Mouse (Mus musculus) splenic B cell, adult 2 months (primary cell): ENCODE results near the gene Asb5.
"Not testable (repeated sequence)": the region's sequence is repeated elsewhere in the genome, so short reads cannot be mapped to it uniquely, and the experiment has no call there.

Source experiments
- DNase-seq: peaks from one replicate; pipeline ENCODE4 v3.0.0-alpha.2; 2011; ENCODE audit warnings: low read depth, low spot score
- H3K27me3 ChIP-seq: 2 replicates; pipeline ENCODE4 v1.6.1; 2012; ENCODE audit warnings: mild to moderate bottlenecking, low read length, moderate library complexity, mixed read lengths; ENCODE audit not compliant: control insufficient read depth, poor library complexity, insufficient read depth, severe bottlenecking
- H3K36me3 ChIP-seq: 2 replicates; pipeline ENCODE4 v1.6.1; 2012; ENCODE audit warnings: mild to moderate bottlenecking, low read length, moderate library complexity, mixed read lengths; ENCODE audit not compliant: control insufficient read depth, poor library complexity, insufficient read depth, severe bottlenecking

Asb5 gene

GRCm38 (mm10) chr8:54567168-54567567, 37.8 kb downstream of the Asb5 start:
- DNase-seq, result no peak
- no peaks in the 10 kb centered on the region for H3K27me3 ChIP-seq
- no peaks in the 10 kb centered on the region for H3K36me3 ChIP-seq

- Histone ChIP-seq H3K36me3 (no peaks in the 10 kb centered on the region), H3K27me3 (no peaks in the 10 kb centered on the region)
- no peak for DNase-seq
Measured at GRCm38 (mm10) chr8:54570618-54571609, 41.5 kb downstream of the Asb5 start.

- Histone ChIP-seq H3K36me3 (no peaks in the 10 kb centered on the region), H3K27me3 (no peaks in the 10 kb centered on the region)
- DNase-seq, result no peak
Measured at GRCm38 (mm10) chr8:54581436-54581835, 52.1 kb downstream of the Asb5 start.

GRCm38 (mm10) chr8:54582886-54583285, 53.5 kb downstream of the Asb5 start:
- DNase-seq, result no peak
- no peaks in the 10 kb centered on the region for H3K27me3 ChIP-seq
- no peaks in the 10 kb centered on the region for H3K36me3 ChIP-seq

- no peak for DNase-seq
- H3K27me3 ChIP-seq, result no peaks in the 10 kb centered on the region
- no peaks in the 10 kb centered on the region for H3K36me3 ChIP-seq
Measured at GRCm38 (mm10) chr8:54594634-54595033, 65.3 kb downstream of the Asb5 start.

GRCm38 (mm10) chr8:54596051-54596450, 66.7 kb downstream of the Asb5 start:
- Histone ChIP-seq H3K27me3 (no peaks in the 10 kb centered on the region), H3K36me3 (no peaks in the 10 kb centered on the region)
- DNase-seq, result no peak

GRCm38 (mm10) chr8:54596940-54597339, 67.6 kb downstream of the Asb5 start:
- Histone ChIP-seq H3K36me3 (no peaks in the 10 kb centered on the region), H3K27me3 (no peaks in the 10 kb centered on the region)
- DNase-seq, result no peak

- DNase-seq, result no peak
- Histone ChIP-seq H3K36me3 (no peaks in the 10 kb centered on the region), H3K27me3 (no peaks in the 10 kb centered on the region)
Measured at GRCm38 (mm10) chr8:54597386-54597785, 68.0 kb downstream of the Asb5 start.

- H3K27me3 ChIP-seq, result no peaks in the 10 kb centered on the region
- DNase-seq, result no peak
- no peaks in the 10 kb centered on the region for H3K36me3 ChIP-seq
Measured at GRCm38 (mm10) chr8:54600671-54601251, 71.4 kb downstream of the Asb5 start, which contains the start of gene Spata4. Gene Spata4 (plus strand): TSS chr8:54600781.

GRCm38 (mm10) chr8:54603440-54603839, 74.1 kb downstream of the Asb5 start:
- no peak for DNase-seq
- Histone ChIP-seq H3K27me3 (no peaks in the 10 kb centered on the region), H3K36me3 (no peaks in the 10 kb centered on the region)

- Histone ChIP-seq H3K27me3 (no peaks in the 10 kb centered on the region), H3K36me3 (no peaks in the 10 kb centered on the region)
- no peak for DNase-seq
Measured at GRCm38 (mm10) chr8:54609336-54609735, 80.0 kb downstream of the Asb5 start.

GRCm38 (mm10) chr8:54610238-54610637, 80.9 kb downstream of the Asb5 start:
- Histone ChIP-seq H3K27me3 (no peaks in the 10 kb centered on the region), H3K36me3 (no peaks in the 10 kb centered on the region)
- no peak for DNase-seq

- H3K27me3 ChIP-seq, H3K36me3 ChIP-seq, DNase-seq: not testable (repeated sequence)
Measured at GRCm38 (mm10) chr8:54616710-54617109, 87.3 kb downstream of the Asb5 start.
